Mouse (Mus musculus) CH12.LX (cell line): Measurements from ENCODE around the gene Bcas3. TPM values are rescaled to one million over a fixed set of nuclear protein-coding genes. Genes with fewer than 3 reads are reported as not detected.

Source experiments
- DNase-seq: peaks from one replicate; pipeline ENCODE4 v3.0.0-alpha.2; 2013; ENCODE audit errors: extremely low read depth
- H3K27ac ChIP-seq: 2 replicates; pipeline ENCODE4 v1.5.1; 2012; ENCODE audit warnings: low read depth, mild to moderate bottlenecking, control low read depth, moderate library complexity; ENCODE audit not compliant: insufficient read depth
- H3K27me3 ChIP-seq: replicated peaks from 2 replicates; pipeline ENCODE3; 2012; ENCODE audit warnings: inconsistent platforms
- H3K36me3 ChIP-seq, 2 experiments: replicated peaks in 1 of 2; 2 replicates each; pipeline versions ENCODE3 to v1.6.1; 2012; ENCODE audit warnings: inconsistent platforms in 1 of 2, low read length in 1 of 2, mild to moderate bottlenecking in 1 of 2, mixed read lengths in 1 of 2, moderate library complexity in 1 of 2; ENCODE audit not compliant: control insufficient read depth in 1 of 2, insufficient read depth in 1 of 2
- H3K4me1 ChIP-seq, 2 experiments: 2 replicates each; pipeline ENCODE4 v1.6.1; 2012; ENCODE audit warnings: inconsistent platforms in 1 of 2, moderate library complexity in 1 of 2; ENCODE audit not compliant: insufficient read depth in 2 of 2, control insufficient read depth in 1 of 2
- H3K4me2 ChIP-seq: 2 replicates; pipeline ENCODE4 v1.6.1; 2012; ENCODE audit warnings: low read depth, mild to moderate bottlenecking, control low read depth; ENCODE audit not compliant: poor library complexity, insufficient read depth, severe bottlenecking
- H3K4me3 ChIP-seq, 3 experiments: fragments of 150-350 bp in 1 of 3; sonication (generic) in 1 of 3; replicated peaks in 1 of 3; 2 replicates each; pipeline versions ENCODE3 to v1.5.1; 2011 to 2012; ENCODE audit warnings: low read depth in 2 of 3, low read length in 2 of 3, mild to moderate bottlenecking in 2 of 3, moderate library complexity in 2 of 3, control low read depth in 1 of 3, improper control_type of control experiment in 1 of 3, inconsistent platforms in 1 of 3, mixed read lengths in 1 of 3; ENCODE audit not compliant: poor library complexity in 1 of 3
- H3K79me2 ChIP-seq: replicated peaks from 2 replicates; pipeline ENCODE4 v1.6.1; 2012; ENCODE audit warnings: mild to moderate bottlenecking, moderate library complexity; ENCODE audit not compliant: control insufficient read depth, poor library complexity, insufficient read depth, severe bottlenecking; ENCODE audit errors: extremely low read depth
- H3K9ac ChIP-seq: 2 replicates; pipeline ENCODE4 v1.6.1; 2012; ENCODE audit warnings: low read depth, mild to moderate bottlenecking, control low read depth, moderate library complexity; ENCODE audit not compliant: insufficient read depth
- H3K9me3 ChIP-seq: replicated peaks from 2 replicates; pipeline ENCODE3; 2012; ENCODE audit warnings: low read length, inconsistent platforms, mixed read lengths
- BHLHE40 ChIP-seq: IDR thresholded peaks from 2 replicates; pipeline ENCODE4 v1.6.1; 2011; ENCODE audit warnings: mild to moderate bottlenecking, low read depth, low read length, improper control_type of control experiment
- CHD2 ChIP-seq: IDR thresholded peaks from 2 replicates; pipeline ENCODE4 v1.6.1; 2011; ENCODE audit warnings: low read length, improper control_type of control experiment
- CTCF ChIP-seq, 2 experiments: IDR thresholded peaks in 1 of 2; conservative IDR thresholded peaks in 1 of 2; 2 replicates each; pipeline ENCODE4 v1.5.1; 2011 to 2012; ENCODE audit warnings: low read depth in 2 of 2, low read length in 2 of 2, improper control_type of control experiment in 1 of 2, inconsistent platforms in 1 of 2, mild to moderate bottlenecking in 1 of 2, moderate library complexity in 1 of 2
- E2F4 ChIP-seq: IDR thresholded peaks from 2 replicates; pipeline ENCODE4 v1.6.1; 2011; ENCODE audit warnings: low read depth, low read length, improper control_type of control experiment; ENCODE audit not compliant: insufficient replicate concordance
- EP300 ChIP-seq: IDR thresholded peaks from 2 replicates; pipeline ENCODE4 v1.6.1; 2011; ENCODE audit warnings: low read length, improper control_type of control experiment
- HCFC1 ChIP-seq: IDR thresholded peaks from 2 replicates; pipeline ENCODE4 v1.6.1; 2012; ENCODE audit warnings: low read depth, mild to moderate bottlenecking, inconsistent platforms, low read length, improper control_type of control experiment
- JUND ChIP-seq: conservative IDR thresholded peaks from 2 replicates; pipeline ENCODE4 v1.6.1; 2011; ENCODE audit warnings: low read depth, low read length, improper control_type of control experiment
- MAX ChIP-seq: IDR thresholded peaks from 2 replicates; pipeline ENCODE4 v1.6.1; 2011; ENCODE audit warnings: low read length, improper control_type of control experiment
- POLR2AphosphoS2 ChIP-seq: IDR thresholded peaks from 2 replicates; pipeline ENCODE4 v1.6.1; 2011; ENCODE audit warnings: low read depth, low read length, improper control_type of control experiment
- SIN3A ChIP-seq: IDR thresholded peaks from 2 replicates; pipeline ENCODE4 v1.6.1; 2012; ENCODE audit warnings: low read length, improper control_type of control experiment, inconsistent platforms
- SMC3 ChIP-seq: IDR thresholded peaks from 2 replicates; pipeline ENCODE4 v1.6.1; 2011; ENCODE audit warnings: low read depth, low read length, improper control_type of control experiment
- USF1 ChIP-seq: IDR thresholded peaks from 2 replicates; pipeline ENCODE4 v1.6.1; 2014; ENCODE audit warnings: low read depth, mild to moderate bottlenecking, inconsistent platforms, low read length, improper control_type of control experiment
- ZC3H11A ChIP-seq: IDR thresholded peaks from 2 replicates; pipeline ENCODE4 v1.6.1; 2012; ENCODE audit warnings: low read depth, mild to moderate bottlenecking, inconsistent platforms, low read length, improper control_type of control experiment
- ZKSCAN1 ChIP-seq: IDR thresholded peaks from 2 replicates; pipeline ENCODE4 v1.6.1; 2012; ENCODE audit warnings: low read depth, inconsistent platforms, low read length, improper control_type of control experiment, borderline replicate concordance
- ZNF384 ChIP-seq: IDR thresholded peaks from 2 replicates; pipeline ENCODE4 v1.6.1; 2012; ENCODE audit warnings: low read depth, low read length, improper control_type of control experiment, inconsistent platforms
- dilution Hi-C: fragments of 300-500 bp; cut with MboI; formaldehyde crosslinking; loops from 2 replicates; pipeline ENCODE4 v1.14.3; 2020; ENCODE audit warnings: low sequenced_read_pairs; ENCODE audit not compliant: extremely low pct_unique_long_range_greater_than_20kb, extremely low pct_ligation_motif_present
- in situ Hi-C: fragments of 300-500 bp; cut with MboI; formaldehyde crosslinking; loops from 3 replicates; pipeline ENCODE4 v1.14.3; 2019; ENCODE audit warnings: low sequenced_read_pairs, low pct_ligation_motif_present, low pct_unique_long_range_greater_than_20kb, mixed read lengths
- polyA plus RNA-seq: library from polyadenylated mRNA; unstranded; fragments of >175 nt; gene quantifications from 2 replicates; pipeline ENCODE4 v1.2.1, GENCODE M21; 2012; ENCODE audit warnings: low read depth; ENCODE audit not compliant: insufficient read length
- total RNA-seq, 2 experiments: library from RNA; depleted of rRNA; stranded (reverse); fragments of 300-350 nt in 1 of 2; fragments of >200 nt in 1 of 2; gene quantifications; 2 replicates each; pipeline ENCODE4 v1.2.3; 2012 to 2014

Gene Bcas3
- total and polyA plus RNA-seq, 3 experiments = 8.2 to 21.3 (median 9.7) TPM

DNA sequence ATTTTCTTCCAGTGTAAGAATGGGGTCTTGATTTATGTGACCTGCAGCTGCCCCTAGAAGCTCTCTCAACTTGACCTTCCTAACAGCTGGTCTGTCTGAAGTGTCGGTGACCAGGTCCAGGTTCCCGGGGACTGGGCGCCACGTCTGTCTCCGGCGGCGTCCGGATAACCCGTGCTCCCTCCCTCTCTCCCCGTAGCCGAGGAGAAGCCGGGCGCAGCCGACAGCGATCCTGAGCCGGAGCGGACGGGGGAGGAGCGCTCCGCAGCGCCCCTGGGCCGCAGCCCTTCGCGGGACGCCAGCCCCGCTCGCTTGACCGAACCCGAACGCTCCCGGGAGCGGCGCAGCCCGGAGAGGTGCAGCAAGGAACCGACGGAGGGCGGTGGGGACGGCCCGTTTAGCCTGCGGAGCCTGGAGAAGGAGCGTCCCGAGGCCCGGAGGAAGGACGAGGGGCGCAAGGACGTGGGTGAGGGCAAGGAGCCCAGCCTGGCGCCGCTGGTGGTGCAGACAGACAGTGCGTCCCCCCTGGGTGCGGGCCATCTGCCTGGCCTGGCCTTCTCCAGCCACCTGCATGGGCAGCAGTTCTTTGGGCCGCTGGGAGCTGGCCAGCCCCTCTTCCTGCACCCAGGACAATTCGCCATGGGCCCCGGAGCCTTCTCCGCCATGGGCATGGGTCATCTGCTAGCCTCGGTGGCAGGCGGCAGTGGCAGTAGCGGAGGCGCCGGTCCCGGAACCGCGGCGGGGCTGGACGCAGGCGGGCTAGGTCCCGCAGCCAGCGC, 484.9 kb downstream of the Bcas3 start:
- Histone ChIP-seq H3K27ac (no peak overlapping the region), H3K4me3 (no peak overlapping the region), H3K27me3 (peaks cover 25% of the 10 kb centered on the region), H3K36me3 (no peaks in the 10 kb centered on the region), H3K79me2 (no peaks in the 10 kb centered on the region), H3K9ac (no peak overlapping the region), H3K4me2 (no peak overlapping the region), H3K4me1 (peaks cover under 1 to 5% of the 10 kb centered on the region in 2 experiments; a peak in 3 of 4 replicates), H3K9me3 (peaks cover 45% of the 10 kb centered on the region)
- in situ Hi-C loops = no loop called here
- dilution Hi-C loops = no loop called here
- no peak for TF ChIP-seq ZC3H11A
- TF ChIP-seq ZNF384 = no peak
- TF ChIP-seq USF1 = no peak
- TF ChIP-seq CHD2 = no peak
- TF ChIP-seq SMC3 = no peak
- TF ChIP-seq E2F4 = no peak
- no peak for TF ChIP-seq ZKSCAN1
- DNase-seq = no peak

DNA sequence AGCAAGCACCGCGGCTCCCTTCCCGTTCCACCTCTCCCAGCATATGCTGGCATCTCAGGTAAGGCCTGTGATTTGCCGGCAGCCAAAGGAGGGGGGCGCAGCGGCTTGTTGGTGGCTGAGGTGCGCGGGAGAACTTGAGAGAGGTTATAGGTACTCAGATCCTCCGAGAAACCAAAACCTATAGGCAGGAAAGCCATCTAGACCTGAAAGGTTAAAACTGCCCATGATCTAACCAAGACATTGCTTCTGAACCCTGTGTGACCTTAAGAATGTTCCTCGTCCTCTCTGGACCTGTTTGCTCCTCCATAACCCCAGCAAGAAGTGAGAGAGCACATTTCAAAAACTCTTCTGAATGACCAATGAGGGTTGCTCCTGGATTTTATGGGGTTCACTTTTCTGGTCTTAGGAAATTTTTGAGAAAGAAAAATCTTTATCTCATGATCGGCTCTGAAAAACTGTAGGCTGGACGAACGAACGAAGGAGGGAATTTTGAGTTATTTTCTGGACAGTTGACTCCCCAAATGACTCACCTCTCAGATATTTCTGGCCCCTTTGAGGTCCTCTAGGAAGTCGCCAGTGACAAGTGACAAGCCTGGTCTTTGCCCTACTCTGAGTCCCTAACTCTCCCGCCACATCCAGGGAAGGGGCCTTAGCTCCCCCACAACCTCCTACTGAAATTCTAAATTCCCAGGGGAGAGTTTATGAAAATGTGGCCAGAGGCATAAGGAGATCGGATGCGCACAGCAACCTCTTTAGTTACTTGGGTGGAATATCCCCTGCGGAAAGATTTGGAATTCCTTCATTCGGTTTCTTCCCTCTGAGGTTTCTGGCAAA, 485.7 kb downstream of the Bcas3 start:
- H3K27me3 ChIP-seq = peaks cover 31% of the 10 kb centered on the region
- H3K9ac ChIP-seq = no peak overlapping the region
- no peaks in the 10 kb centered on the region for H3K79me2 ChIP-seq
- H3K4me2 ChIP-seq = no peak overlapping the region
- H3K9me3 ChIP-seq = peaks cover 41% of the 10 kb centered on the region
- in situ Hi-C loops = no loop called here
- no peak overlapping the region for H3K4me3 ChIP-seq
- dilution Hi-C loops = no loop called here
- TF ChIP-seq ZC3H11A = no peak
- TF ChIP-seq SIN3A = no peak
- TF ChIP-seq ZNF384 = no peak
- TF ChIP-seq POLR2AphosphoS2 = no peak
- TF ChIP-seq MAX = no peak
- no peak for TF ChIP-seq JUND
- no peak for TF ChIP-seq E2F4
- no peak for TF ChIP-seq CTCF (conservative IDR thresholded peaks at IDR 0.05 in 1 of 2, IDR thresholded peaks at IDR 0.05 in 1 of 2; ENCODE audit: low read depth in 2 of 2, low read length in 2 of 2)
- TF ChIP-seq EP300 = no peak
- TF ChIP-seq BHLHE40 = no peak
- no peak for TF ChIP-seq HCFC1
- TF ChIP-seq, all 38 proteins: peak for 0
- H3K27ac ChIP-seq = no peak overlapping the region
- peaks cover 2 to 12% of the 10 kb centered on the region in 2 experiments; a peak in 3 of 4 replicates for H3K4me1 ChIP-seq
- H3K36me3 ChIP-seq = no peaks in the 10 kb centered on the region
- no peak for DNase-seq
